Mouse (Mus musculus) myocyte (in vitro differentiated cells): ENCODE results near the gene Epb41. TPM values are rescaled to one million over a fixed set of nuclear protein-coding genes. Genes with fewer than 3 reads are reported as not detected.

Source experiments
- H3K27me3 ChIP-seq: one replicate; pipeline ENCODE4 v1.6.1; 2011; ENCODE audit not compliant: control insufficient read depth, insufficient read depth, insufficient read length
- H3K36me3 ChIP-seq: one replicate; pipeline ENCODE4 v1.6.1; 2011; ENCODE audit not compliant: control insufficient read depth, insufficient read depth
- H3K4me2 ChIP-seq: one replicate; pipeline ENCODE4 v1.6.1; 2011; ENCODE audit warnings: low read depth, control low read depth
- H3K4me3 ChIP-seq: one replicate; pipeline ENCODE4 v1.5.1; 2011; ENCODE audit warnings: mild to moderate bottlenecking, control low read depth, moderate library complexity
- H3K79me2 ChIP-seq: one replicate; pipeline ENCODE4 v1.6.1; 2011; ENCODE audit not compliant: control insufficient read depth, insufficient read depth
- H3ac ChIP-seq: one replicate; pipeline ENCODE4 v1.6.1; 2011; ENCODE audit not compliant: control insufficient read depth, insufficient read length
- CEBPB ChIP-seq: IDR thresholded peaks from 2 replicates; pipeline ENCODE4 v1.6.1; 2011; ENCODE audit warnings: mild to moderate bottlenecking, moderate library complexity; ENCODE audit not compliant: poor library complexity, insufficient read depth, severe bottlenecking
- E2F4 ChIP-seq: IDR thresholded peaks from one replicate; pipeline ENCODE4 v1.6.1; 2011; ENCODE audit warnings: mild to moderate bottlenecking, control low read depth, moderate library complexity; ENCODE audit not compliant: insufficient read depth
- MAX ChIP-seq: IDR thresholded peaks from one replicate; pipeline ENCODE4 v1.6.1; 2011; ENCODE audit warnings: low read depth, mild to moderate bottlenecking, control low read depth
- MYOD1 ChIP-seq, 3 experiments: IDR thresholded peaks; one replicate each; pipeline ENCODE4 v1.6.1; 2011; ENCODE audit warnings: control low read depth in 2 of 3, low read depth in 2 of 3, mild to moderate bottlenecking in 2 of 3, moderate library complexity in 1 of 3; ENCODE audit not compliant: insufficient read length in 2 of 3, control insufficient read depth in 1 of 3
- MYOG ChIP-seq, 3 experiments: IDR thresholded peaks; one replicate each; pipeline ENCODE4 v1.6.1; 2011; ENCODE audit warnings: control low read depth in 2 of 3, low read depth in 2 of 3, mild to moderate bottlenecking in 2 of 3; ENCODE audit not compliant: insufficient read length in 2 of 3, control insufficient read depth in 1 of 3, insufficient read depth in 1 of 3
- POLR2A ChIP-seq: IDR thresholded peaks from one replicate; pipeline ENCODE4 v1.6.1; 2011; ENCODE audit warnings: low read depth, mild to moderate bottlenecking, control low read depth, moderate library complexity; ENCODE audit not compliant: insufficient read length
- POLR2AphosphoS2 ChIP-seq: IDR thresholded peaks from one replicate; pipeline ENCODE4 v1.6.1; 2011; ENCODE audit warnings: low read depth, control low read depth; ENCODE audit not compliant: insufficient read length
- REST ChIP-seq: IDR thresholded peaks from one replicate; pipeline ENCODE4 v1.6.1; 2011; ENCODE audit warnings: mild to moderate bottlenecking, control low read depth, moderate library complexity; ENCODE audit not compliant: insufficient read depth, insufficient read length
- SRF ChIP-seq: IDR thresholded peaks from one replicate; pipeline ENCODE4 v1.6.1; 2011; ENCODE audit warnings: low read depth; ENCODE audit not compliant: control insufficient read depth, insufficient read length
- TCF12 ChIP-seq: IDR thresholded peaks from one replicate; pipeline ENCODE4 v1.6.1; 2011; ENCODE audit warnings: mild to moderate bottlenecking, control low read depth; ENCODE audit not compliant: poor library complexity, insufficient read depth, severe bottlenecking
- TCF3 ChIP-seq: IDR thresholded peaks from one replicate; pipeline ENCODE4 v1.6.1; 2011; ENCODE audit warnings: low read depth, control low read depth; ENCODE audit not compliant: insufficient read length
- USF1 ChIP-seq: IDR thresholded peaks from one replicate; pipeline ENCODE4 v1.6.1; 2011; ENCODE audit warnings: low read depth, mild to moderate bottlenecking, control low read depth, moderate library complexity
- polyA plus RNA-seq: library from polyadenylated mRNA; unstranded; fragments of >200 nt; fragmentation: generic; extraction: Trizol; gene quantifications from one replicate; pipeline ENCODE4 v1.2.1, GENCODE M21; 2012; ENCODE audit warnings: missing spikeins

Epb41 gene
- polyA plus RNA-seq, 1 experiment = 4.8 TPM

DNA sequence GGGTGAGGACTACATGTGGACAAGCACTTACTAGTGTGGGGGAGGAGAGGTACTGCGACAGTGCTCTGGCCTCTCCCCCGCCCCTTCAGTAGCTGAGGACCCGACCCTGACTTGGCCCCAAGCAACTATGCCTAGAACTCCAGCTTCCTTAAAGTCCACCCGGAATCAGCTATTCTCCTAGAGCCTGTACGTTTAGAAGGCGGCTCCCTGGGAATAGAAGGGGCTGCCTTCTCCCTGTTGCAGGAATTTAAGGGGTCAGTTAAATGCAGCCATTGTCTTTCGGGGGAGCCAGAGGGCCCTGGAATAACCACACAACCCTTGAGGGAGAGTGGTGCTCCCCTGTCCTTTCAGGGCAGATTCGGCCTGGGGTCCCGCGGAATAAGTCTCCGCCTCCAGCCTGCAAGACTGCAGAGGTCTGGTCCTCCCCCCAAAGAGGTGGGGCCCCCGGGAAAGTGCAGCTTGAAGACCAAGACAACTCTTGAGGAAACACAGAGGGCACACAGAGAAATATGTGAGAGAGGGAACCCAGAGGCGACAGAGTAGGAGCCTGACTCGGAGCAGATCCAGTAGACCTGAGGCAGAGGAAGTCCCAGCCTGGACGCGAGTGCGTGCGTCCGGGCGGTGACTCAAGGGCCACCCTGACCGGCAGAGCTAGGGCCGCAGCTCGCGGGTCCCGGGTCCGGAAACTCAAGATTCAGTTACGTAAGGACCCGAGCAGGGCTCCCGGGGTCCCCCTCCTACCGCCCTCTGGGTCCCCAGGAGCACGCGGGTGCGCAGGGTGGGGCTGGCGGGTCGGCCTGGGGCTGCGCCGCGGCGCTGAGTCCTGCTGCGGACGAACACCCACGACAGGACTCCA, 816 bp downstream of the Epb41 start, which contains the start of gene Gm10300:
Gene Gm10300 (plus strand): TSS at position 621 of the 856 bp plus-strand sequence.
- Histone ChIP-seq H3K36me3 (no peaks in the 10 kb centered on the region), H3K79me2 (no peaks in the 10 kb centered on the region), H3K4me3 (peak within 1 kb of the TSS; percentile 44), H3K27me3 (no peaks in the 10 kb centered on the region), H3K4me2 (peak within 1 kb of the TSS; percentile 92), H3ac (peak within 1 kb of the TSS; percentile 34)
- TF ChIP-seq MYOG (IDR thresholded peaks at IDR 0.05; ENCODE audit: control insufficient read depth in 1 of 3, insufficient read depth in 1 of 3, insufficient read length in 2 of 3, low read depth in 2 of 3) (no peak), USF1 (no peak), CEBPB (no peak)

DNA sequence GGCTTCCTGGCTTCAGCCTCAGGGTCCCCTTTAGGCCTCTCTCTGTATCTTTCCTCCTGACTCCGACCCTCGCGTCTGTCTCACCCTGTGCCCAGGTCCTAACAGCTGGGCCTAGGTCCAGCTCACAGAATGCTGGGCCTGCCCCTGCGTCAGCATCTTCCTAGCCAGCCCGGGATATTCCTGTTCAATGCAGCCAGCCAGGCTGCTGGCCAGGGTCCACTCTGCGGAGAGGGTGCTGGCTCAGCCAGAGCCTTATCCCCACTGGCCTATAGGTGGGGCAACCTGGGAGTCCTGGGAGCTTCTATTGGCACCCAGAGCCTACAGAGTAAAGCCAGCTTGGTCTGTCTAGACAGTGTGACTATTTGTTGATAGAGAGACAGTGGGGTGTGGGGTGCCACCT, 2.2 kb downstream of the Epb41 start:
- H3K4me3 ChIP-seq = no peak overlapping the region
- H3K36me3 ChIP-seq = no peaks in the 10 kb centered on the region
- H3K27me3 ChIP-seq = no peaks in the 10 kb centered on the region
- TF ChIP-seq POLR2AphosphoS2 = no peak
- TF ChIP-seq MAX = no peak
- TF ChIP-seq TCF12 = no peak
- TF ChIP-seq POLR2A = no peak
- no peak for TF ChIP-seq CEBPB
- TF ChIP-seq USF1 = no peak
- TF ChIP-seq SRF = no peak
- no peak for TF ChIP-seq MYOD1 (IDR thresholded peaks at IDR 0.05; ENCODE audit: control insufficient read depth in 1 of 3, insufficient read length in 2 of 3, low read depth in 2 of 3)
- TF ChIP-seq MYOG (IDR thresholded peaks at IDR 0.05; ENCODE audit: control insufficient read depth in 1 of 3, insufficient read depth in 1 of 3, insufficient read length in 2 of 3, low read depth in 2 of 3) = no peak
- H3K4me2 ChIP-seq = no peak overlapping the region
- H3K79me2 ChIP-seq = no peaks in the 10 kb centered on the region
- H3ac ChIP-seq = no peak overlapping the region

DNA sequence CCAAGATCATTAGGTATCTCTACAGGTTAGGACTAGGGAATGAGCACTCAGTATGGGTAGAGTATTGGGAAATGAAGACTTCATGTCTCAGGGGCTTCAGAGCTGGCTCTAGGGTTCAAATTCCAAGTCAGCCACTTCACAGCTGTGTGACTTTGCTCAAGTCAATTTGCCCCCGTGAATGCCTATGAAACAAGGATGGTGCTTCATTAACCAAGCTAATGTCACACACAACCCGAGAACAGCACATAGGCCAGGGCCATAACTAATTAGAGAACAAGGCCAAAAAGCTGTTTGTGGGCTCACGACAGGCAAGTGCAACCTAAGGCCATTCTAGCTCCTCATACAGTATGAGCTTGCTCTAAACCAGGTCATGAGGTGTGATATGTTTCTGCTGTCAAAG, 3.0 kb downstream of the Epb41 start:
- TF ChIP-seq POLR2AphosphoS2 = no peak
- no peak for TF ChIP-seq E2F4
- no peak for TF ChIP-seq TCF3
- TF ChIP-seq MYOD1 (IDR thresholded peaks at IDR 0.05; ENCODE audit: control insufficient read depth in 1 of 3, insufficient read length in 2 of 3, low read depth in 2 of 3) = no peak
- no peak for TF ChIP-seq USF1
- no peak for TF ChIP-seq CEBPB
- TF ChIP-seq MYOG (IDR thresholded peaks at IDR 0.05; ENCODE audit: control insufficient read depth in 1 of 3, insufficient read depth in 1 of 3, insufficient read length in 2 of 3, low read depth in 2 of 3) = no peak
- no peak for TF ChIP-seq TCF12
- no peak for TF ChIP-seq REST
- TF ChIP-seq POLR2A = no peak
- no peak for TF ChIP-seq MAX
- TF ChIP-seq SRF = no peak
- H3K79me2 ChIP-seq = no peaks in the 10 kb centered on the region
- no peaks in the 10 kb centered on the region for H3K36me3 ChIP-seq
- no peak overlapping the region for H3K4me3 ChIP-seq
- no peak overlapping the region for H3ac ChIP-seq
- H3K27me3 ChIP-seq = no peaks in the 10 kb centered on the region
- no peak overlapping the region for H3K4me2 ChIP-seq

DNA sequence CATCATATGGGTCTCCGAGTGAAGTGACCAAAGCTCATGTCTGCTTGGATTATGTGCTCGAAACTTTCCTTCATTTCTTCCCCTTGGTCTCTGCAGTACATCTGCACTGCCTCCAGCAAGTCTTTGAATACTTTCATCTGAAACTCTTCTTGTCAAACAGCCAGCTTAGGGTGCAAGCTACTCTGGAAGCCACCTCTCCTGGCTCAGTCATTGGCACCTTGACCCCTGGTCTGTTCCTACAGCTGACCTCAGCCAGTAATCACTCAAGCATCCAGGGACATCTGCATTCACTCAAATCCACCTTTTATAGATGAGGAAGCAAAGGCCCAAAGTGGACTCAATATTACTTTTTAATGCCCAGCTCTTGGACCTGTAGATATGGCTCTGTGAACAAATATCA, 3.4 kb downstream of the Epb41 start:
- Histone ChIP-seq H3K36me3 (no peaks in the 10 kb centered on the region), H3K79me2 (no peaks in the 10 kb centered on the region), H3K27me3 (no peaks in the 10 kb centered on the region), H3K4me2 (no peak overlapping the region), H3K4me3 (no peak overlapping the region), H3ac (no peak overlapping the region)
- TF ChIP-seq CEBPB (no peak), MAX (no peak), TCF3 (no peak), SRF (no peak), REST (no peak), POLR2AphosphoS2 (no peak), E2F4 (no peak), USF1 (no peak), MYOG (IDR thresholded peaks at IDR 0.05; ENCODE audit: control insufficient read depth in 1 of 3, insufficient read depth in 1 of 3, insufficient read length in 2 of 3, low read depth in 2 of 3) (no peak)

DNA sequence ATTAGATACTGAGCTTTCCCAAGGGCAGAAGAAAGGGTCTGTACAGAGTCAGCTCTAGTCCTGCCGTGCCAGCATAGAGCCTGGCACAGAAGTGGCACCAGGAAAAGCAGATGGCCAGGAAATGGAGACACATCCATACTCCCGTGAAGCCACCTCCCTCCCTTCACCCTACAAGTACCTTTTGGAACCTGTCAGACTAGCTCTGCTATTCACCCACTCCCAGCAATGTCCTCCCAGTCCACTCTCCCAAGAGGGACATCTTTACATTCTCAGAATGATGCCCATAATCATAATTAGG, 7.2 kb downstream of the Epb41 start:
- Histone ChIP-seq H3K4me2 (no peak overlapping the region), H3K79me2 (no peaks in the 10 kb centered on the region), H3K4me3 (no peak overlapping the region), H3ac (no peak overlapping the region), H3K36me3 (no peaks in the 10 kb centered on the region), H3K27me3 (no peaks in the 10 kb centered on the region)
- no peak for TF ChIP-seq CEBPB
